Mouse (Mus musculus): ENCODE data around the gene Abhd8. TPM values are rescaled to one million over a fixed set of nuclear protein-coding genes. Genes with fewer than 3 reads are reported as not detected.

Abhd8 gene
- total RNA-seq, 2 experiments from 2014 or later = 113 to 121 TPM

DNA sequence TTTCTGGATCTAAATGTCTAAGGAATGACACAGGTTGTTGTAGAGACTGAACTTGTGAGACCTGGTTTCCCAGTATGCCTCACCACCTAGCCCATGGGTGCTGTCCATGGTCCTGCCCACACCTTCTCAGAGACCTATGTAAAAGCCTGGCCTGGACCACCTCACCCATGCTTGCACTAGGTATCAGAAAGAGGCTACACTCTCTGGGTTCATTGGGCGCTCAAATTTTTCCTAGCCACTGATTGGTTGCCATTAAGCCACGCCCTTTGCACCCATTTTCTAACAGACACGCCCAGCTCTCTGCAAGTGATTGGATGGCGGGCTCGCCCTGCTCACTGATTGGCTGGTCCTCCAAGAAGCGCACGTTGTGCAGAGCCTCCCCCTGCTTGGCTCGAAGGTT lies 20.5 kb upstream of the Abhd8 start:
- no peak for DNase-seq
- intact Hi-C loops (cut with DNase I) = no loop called here

DNA sequence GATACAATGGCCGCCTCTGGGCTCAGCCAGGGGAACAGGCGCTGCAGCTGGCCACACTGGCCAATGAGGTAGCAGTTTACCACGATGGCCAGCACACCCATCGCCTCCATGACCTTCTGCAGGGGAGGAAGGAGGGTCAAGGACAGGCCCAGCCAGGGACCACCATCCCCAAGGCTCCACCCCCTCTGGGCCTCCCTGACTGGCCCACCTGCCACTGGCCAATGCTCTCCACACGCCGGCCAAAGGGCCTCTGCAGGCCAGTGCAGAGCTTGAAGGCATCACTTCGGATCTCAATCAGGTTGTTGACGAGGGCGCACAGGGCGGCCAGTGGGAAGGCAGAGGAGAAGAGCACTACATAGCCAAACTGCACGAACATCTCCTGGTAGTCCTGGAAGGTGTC lies 15.5 kb upstream of the Abhd8 start:
- intact Hi-C loops (cut with DNase I) = no loop called here
- DNase-seq = no peak

- intact Hi-C loops (cut with DNase I) = no loop called here
- peak; percentile 76 for DNase-seq
Measured at GRCm38 (mm10) chr8:71477196-71477845, 13.9 kb upstream of the Abhd8 start.

DNA sequence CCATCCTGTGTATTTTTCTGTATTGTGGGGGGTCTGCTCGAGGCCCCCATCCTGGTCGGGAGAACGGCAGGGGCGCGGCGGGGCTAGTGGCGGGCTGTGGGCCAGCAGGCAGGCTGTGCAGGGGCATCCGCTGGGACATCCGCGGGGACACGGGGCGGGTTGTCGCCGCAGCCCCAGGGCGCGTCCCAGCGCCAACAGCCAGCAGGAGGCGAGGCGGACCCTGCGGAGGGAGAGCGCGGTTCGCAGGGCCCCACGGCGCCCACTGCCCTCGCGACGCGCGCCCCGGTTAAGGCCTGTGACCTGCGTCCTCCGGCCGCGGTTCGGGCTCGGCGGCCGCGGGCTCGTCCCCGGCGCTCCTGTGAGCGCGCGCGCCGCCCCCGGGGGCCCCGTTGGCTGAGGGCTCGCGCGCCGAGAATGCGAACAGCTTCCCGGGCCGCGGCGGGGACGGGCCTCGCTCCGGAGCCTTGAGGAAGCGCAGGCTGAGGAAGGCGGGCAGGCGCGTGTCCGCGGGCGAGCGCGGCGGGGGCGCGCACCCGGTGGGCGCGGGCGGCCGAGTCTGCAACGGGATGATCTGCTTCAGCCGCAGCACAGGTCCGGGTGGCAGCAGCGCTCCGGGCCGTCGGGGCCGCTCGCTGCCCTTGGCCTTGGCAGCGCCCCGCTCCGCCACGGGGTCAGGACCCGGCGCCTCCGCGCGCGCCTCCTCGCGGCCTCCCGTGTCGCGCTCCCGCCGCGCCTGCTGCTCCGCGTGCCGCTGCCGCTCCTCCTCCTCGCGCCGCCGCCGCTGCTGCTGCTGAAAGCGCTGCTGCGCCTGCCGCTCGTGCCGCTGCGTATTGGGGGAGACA lies 12.9 kb upstream of the Abhd8 start:
- intact Hi-C loops (cut with DNase I) = no loop called here

GRCm38 (mm10) chr8:71475702-71476075 lies 12.2 kb upstream of the Abhd8 start:
- no peak for DNase-seq
- intact Hi-C loops (cut with DNase I) = no loop called here

More for the DNA sequence above, 12.9 kb upstream of the Abhd8 start:
- peak; percentile 89 for DNase-seq

- intact Hi-C loops (cut with DNase I) = no loop called here
- DNase-seq = no peak
Measured at GRCm38 (mm10) chr8:71474785-71475701, 11.6 kb upstream of the Abhd8 start.

GRCm38 (mm10) chr8:71474344-71474743 lies 10.9 kb upstream of the Abhd8 start:
- intact Hi-C loops (cut with DNase I) = no loop called here
- no peak for DNase-seq

DNA sequence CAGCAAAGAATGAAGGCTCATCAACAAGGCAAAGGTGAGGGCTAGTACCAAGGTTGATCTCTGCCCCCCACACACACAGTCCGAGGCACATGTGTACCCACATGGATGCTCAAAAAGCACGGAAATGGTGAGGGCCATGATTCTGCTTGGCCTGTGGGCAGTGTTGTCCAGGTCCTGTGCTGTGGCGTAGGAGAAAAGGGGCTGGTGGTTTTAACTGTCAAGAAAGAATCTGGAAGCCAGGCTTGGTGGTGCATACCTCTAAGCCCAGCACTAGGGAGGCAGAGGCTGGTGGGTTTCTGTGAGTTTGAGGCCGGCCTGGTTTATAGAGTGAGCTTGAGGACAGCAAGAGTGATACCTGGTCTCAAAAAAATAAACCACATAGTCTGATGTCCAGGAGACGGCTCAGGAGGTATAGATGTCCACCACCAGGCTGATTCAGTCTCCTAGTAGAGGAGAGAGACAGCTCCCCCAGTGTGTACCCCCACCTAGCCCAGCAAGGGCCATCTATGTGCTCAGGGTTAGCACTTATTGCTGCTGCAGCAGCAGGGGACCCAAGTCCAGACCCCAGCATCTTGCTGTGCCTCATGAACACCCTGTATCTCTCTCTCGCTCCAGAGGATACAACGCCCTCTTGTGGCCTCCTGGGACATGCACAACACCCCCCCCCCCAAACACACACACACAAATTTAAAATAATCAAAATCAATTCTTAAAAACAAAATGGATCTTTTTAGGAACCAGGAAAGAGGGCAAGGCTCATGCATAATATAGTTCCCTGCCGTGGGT lies 9.3 kb upstream of the Abhd8 start:
- DNase-seq = no peak
- intact Hi-C loops (cut with DNase I) = no loop called here

DNA sequence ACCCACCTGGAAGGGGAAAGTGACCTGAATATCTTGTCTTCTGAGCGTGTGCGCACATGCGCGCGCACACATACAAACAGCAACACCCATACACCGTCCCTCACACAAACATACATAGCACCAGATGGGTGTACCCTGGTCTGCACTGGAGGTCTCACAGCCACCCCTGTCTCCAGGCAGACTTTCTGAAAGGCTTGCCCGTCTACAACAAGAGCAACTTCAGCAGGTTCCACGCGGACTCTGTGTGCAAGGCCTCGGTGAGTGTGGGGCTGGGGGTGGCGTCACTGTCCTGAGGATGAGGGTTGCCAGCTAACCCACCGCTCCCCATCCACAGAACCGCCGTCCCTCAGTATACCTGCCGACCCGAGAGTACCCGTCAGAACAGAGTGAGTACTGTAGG lies 8.4 kb upstream of the Abhd8 start:
- DNase-seq = no peak
- intact Hi-C loops (cut with DNase I) = no loop called here

GRCm38 (mm10) chr8:71470913-71471255 lies 7.4 kb upstream of the Abhd8 start:
- no peak for DNase-seq
- intact Hi-C loops (cut with DNase I) = no loop called here

GRCm38 (mm10) chr8:71470146-71470912 lies 6.9 kb upstream of the Abhd8 start:
- no peak for DNase-seq
- intact Hi-C loops (cut with DNase I) = no loop called here

- intact Hi-C loops (cut with DNase I) = no loop called here
- DNase-seq = peak; percentile 67
Measured at GRCm38 (mm10) chr8:71469411-71469810, 6.0 kb upstream of the Abhd8 start.

DNA sequence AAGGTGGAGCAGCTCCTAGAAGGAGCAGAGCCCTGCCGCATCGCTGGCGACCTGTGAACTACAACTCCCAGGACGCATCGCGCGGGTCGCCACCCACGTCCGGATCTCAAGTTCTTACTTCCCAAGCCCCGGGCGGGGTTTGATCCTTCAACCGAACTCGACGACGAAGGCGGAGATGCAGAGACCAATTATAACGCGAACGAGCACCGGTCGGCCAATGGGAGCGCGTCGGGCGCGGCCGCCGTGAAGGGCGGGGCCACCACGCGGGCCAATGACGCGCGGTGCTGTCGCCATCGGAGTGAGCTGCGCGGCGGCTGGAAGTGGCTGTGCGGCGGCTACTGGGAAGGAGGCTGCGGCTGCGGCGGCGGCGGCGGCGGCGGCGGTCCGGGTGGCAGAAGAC lies 5.5 kb upstream of the Abhd8 start, which contains the start of gene Dda1:
Gene Dda1 (plus strand): TSS at position 284 of the 400 bp plus-strand sequence.
- peak; percentile 99 for DNase-seq
- intact Hi-C loops (cut with DNase I) = no loop called here

DNA sequence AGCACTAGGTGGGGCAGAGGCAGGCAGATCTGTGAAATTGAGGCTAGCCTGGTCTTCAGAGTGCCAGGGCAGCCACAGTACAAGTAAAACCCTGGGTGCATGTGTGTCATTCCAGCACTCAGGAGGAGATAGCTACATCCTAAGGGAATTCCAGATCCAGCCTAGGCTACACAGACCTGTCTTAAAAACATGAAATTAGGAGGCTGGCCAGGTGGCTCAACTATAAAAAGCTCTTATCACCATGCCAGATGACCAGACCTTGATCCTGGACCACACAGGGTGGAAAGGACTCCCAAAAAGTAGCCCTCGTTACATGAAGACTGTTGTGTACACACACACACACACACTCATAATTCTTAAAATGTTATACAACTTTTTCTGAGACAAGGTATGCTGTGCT lies 4.5 kb upstream of the Abhd8 start:
- DNase-seq = no peak
- intact Hi-C loops (cut with DNase I) = no loop called here

DNA sequence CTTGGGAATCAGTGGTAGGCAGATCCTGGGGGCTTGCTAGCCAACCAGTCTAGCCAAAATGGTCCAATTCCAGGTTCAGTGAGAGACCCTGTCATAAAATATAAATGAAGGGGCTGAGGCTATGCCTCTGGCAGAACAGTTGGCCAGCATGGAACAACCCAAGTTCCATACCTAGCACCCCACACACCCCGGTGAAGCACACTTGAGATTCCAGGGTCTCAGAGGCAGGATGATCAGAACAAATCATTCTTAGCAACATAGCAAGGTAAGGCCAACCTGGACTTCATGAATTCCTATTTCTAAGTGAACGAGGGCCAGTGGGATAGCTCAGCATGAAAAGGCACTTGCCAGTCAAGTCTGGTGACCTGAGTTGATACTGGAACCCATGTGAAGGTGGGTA lies 3.7 kb upstream of the Abhd8 start:
- DNase-seq = no peak
- intact Hi-C loops (cut with DNase I) = no loop called here

DNA sequence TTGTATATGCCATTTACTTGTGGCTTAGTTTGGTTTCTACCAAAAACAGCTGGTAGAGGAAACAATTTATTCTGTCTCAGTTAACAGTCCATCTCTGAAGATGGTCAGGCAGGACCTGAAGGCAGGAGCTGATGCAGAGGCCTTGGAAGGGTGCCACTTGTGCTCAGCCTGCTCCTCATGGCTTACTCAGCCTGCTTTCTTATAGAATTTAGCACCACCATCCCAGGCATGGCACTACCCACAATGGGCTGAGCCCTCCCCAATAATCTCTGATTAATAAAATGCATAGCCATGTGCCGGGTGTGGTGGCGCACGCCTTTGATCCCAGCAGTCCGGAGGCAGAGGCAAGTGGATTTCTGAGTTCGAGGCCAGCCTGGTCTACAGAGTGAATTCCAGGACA lies 2.7 kb upstream of the Abhd8 start:
- intact Hi-C loops (cut with DNase I) = no loop called here
- DNase-seq = no peak

- intact Hi-C loops (cut with DNase I) = no loop called here
- DNase-seq = no peak
Measured at GRCm38 (mm10) chr8:71465733-71466132, 2.3 kb upstream of the Abhd8 start.

- DNase-seq = peak; percentile 99
Measured at GRCm38 (mm10) chr8:71464513-71465500, 1.4 kb upstream of the Abhd8 start, which contains the start of gene Mrpl34. Mrpl34 (plus strand) TSS chr8:71464959.

More at GRCm38 (mm10) chr8:71464513-71465500, 1.4 kb upstream of the Abhd8 start, which contains the start of gene Mrpl34:
- intact Hi-C loops (cut with DNase I) = no loop called here

Data from left cerebral cortex, postnatal 4 days (tissue).